Mouse (Mus musculus) embryo, embryonic 11.5 days (tissue): ENCODE measurements around the gene Ublcp1.
A peak's percentile ranks its signal among the peaks of the same experiment; 100 is the strongest.

Experiments
- DNase-seq: peaks from one replicate; pipeline ENCODE4 v3.0.0-alpha.2; 2012; ENCODE audit warnings: low read depth, low spot score

The Ublcp1 gene

DNA sequence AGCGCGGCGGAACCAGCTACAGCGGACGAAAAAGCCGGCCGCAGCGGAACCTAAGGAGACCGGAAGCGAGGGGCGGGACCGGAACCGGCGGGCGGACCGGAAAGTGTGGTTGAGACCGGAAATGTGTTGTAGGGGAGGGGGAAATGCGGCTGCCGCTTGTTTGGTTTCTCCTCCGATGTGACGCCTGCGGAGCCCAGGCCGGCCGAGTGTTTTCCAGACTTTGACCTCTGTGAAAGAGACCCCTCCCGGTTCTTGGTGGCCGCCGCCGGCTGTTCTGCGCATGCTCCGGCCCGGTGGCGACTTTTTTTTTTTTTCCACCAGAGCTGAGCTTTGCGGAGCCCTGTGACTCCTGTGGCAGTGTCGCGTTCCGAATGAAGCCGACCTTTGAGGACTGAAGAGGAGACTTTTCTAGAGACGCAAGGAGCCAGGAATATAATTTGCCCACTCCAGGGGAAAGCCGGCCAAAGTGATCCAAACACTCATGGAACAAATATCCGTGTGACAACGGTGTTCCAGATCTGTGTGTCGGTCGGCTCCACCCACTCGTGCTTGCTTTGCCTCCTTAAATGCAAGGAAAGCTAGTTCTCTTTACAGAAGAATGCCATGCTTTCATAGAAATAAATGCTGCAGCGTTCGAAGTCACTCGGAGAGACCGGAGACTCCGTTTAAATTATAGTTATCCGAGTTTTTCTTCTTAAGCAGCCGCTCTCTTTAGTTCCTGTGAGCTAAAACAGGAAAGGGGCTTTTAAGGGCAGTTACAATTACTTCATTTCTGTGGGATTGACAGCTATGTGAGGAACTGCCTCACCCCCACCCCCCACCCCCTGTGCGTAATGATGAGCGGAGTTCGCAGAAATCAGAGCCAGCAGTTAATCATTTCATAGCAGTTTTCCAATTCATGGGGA lies at the start of gene Ublcp1:
TSS of gene Ublcp1 (minus strand) at position 67 of the 905 bp plus-strand sequence.
- peak; percentile 84 for DNase-seq

DNA sequence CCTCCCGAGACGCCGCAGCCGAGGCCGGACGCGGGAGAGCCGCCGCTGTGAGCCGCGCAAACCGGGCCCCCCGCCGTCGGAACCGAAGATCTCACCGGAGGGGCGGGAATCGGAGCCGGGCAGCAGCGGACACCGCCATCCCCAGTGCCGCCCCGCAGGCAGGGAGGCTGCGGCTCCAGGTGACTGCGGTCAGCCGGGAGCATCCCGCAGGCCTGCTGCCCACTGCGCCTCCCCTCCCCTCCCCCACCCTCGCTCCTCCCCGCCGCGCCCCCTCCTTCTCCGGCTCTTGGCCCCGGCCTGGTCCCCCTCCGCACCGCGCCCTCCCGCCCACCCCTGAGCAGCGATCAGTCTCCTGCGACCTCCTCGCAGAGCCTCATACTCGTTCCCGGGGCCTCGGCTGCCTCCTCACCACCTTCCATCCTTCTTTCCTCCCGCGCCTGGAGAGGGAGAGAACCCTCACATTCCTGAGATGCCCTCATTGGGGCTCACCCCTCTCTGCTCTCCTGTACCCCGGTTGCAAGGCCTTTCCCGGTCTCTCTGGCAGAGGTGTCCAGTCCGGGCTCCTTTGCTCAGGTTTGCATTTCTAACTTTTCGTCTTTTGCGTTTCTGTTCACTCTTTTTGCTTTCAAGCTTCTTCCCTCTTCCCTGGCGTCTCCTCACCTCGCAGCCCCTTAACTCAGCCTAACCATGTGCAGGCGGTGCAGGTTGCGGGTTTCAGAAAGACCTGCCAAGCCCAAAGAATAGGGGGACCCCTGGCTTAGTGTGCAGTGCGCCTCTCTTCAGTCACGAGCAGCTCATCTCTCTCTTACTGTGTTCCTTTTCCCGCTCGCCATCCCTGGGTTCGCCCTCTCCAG lies 49.0 kb upstream of the Ublcp1 start:
- DNase-seq, result peak; percentile 26

DNA sequence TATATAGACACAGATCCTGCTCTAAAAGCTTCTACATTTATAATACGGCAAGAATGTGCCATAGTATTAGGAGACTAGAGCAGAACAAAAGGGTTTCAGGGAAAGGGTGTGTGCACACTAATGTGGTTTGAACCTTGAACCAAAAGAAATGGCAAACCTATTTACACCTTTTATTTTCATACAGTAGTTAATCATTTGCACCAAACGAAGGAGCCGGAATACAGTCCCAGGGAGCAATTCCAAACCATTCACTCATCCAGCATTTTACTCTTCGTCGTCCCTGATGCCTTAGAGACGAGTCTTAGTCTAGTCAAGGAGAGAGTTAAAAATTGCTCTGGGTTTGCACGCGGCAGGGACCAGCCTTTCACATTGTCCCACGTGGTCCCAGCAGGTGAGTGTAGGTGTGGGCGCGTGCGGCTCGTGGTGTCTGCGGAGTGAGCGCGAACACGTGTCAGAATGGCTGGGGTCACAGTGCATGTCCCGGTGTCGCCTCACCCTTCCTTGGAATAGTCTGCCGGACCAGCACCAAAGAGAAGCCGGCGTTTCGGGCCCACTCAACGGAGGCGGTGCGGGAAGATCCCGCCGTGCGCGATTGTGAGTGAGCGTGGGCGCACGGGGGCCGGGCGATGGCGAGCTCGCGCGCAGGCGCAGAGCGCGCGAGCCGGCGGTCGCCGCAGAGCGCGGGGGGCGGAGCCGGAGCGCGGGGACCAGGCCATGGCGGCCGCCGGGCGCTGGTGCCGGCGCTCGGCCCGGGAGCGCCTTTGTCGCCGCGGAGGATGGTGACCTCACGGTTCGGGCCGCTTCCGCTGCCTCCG lies 48.2 kb upstream of the Ublcp1 start, which contains the start of gene Rnf145:
TSS of gene Rnf145 (plus strand) at position 684 of the 815 bp plus-strand sequence.
- peak; percentile 50 for DNase-seq

DNA sequence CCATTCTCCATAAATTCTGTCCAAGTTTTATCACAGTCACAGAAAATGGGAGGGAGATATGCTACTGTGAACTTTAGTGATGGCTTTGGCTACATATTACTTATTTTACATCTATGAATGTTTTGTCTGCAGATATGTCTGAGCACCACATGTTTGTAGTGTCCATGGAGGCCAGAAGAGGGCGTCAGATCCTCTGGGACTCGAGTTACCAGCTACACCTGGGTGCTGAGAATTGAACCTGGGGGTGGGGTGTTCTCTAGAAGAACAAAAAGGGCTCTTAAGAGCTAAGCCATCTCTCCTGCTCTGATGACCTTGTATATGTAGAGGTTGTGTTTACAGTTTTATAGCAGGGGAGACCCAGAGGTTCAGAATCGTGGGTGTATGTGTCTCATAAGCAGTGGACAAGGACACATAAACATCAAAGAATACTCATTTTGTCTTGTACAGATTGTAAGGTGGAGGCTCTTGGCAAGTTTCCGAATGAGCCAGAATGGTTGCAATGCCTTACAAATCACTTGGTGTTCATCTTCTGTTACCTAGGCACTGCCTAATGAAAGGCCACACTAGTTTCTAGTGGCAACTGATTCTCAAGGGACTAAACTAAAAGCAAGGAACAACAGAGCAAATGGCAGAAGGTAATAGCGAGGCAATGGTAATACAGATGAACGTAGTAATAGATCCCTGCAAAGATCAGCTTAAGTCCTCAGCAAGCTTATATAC lies 47.4 kb upstream of the Ublcp1 start:
- no peak for DNase-seq

DNA sequence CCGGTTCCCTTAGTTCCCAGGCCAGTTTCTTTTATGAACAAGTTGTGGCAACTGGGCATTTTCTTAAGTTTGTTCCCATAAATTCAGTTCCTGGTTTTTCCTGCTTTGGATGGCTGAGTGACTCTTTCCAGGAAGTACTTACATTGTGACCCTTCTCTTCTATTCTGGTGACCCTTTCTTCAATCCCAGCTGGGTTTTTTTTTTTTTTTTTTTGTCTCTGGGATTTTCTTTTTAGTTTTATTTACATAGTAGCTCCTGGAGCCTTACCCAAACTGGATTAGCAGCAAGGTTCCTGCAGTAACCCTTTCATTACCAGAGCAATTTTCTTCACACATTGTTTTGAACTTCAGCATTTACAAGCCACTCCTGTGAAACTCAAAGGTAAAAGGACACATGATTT lies 46.1 kb upstream of the Ublcp1 start:
- no peak for DNase-seq

DNA sequence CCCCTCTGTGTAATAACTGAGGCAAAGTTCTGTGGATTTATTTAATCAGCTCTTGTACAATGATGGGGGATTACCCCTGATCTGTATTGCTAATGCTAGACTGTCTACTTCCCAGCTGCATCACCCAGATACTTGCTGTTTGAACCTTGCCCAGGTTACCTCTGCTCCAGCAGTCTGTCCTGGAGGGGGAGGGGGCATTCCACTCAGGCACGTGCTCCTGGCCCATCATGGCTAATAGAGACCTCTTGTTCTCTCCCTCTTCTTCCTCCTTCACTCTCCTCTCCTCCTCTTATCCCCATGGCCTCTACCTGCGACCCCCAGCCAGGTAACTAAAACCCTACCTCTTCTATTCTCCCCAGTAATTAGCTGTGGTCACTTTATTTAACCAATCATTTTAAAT lies 44.4 kb upstream of the Ublcp1 start:
- DNase-seq, result no peak

DNA sequence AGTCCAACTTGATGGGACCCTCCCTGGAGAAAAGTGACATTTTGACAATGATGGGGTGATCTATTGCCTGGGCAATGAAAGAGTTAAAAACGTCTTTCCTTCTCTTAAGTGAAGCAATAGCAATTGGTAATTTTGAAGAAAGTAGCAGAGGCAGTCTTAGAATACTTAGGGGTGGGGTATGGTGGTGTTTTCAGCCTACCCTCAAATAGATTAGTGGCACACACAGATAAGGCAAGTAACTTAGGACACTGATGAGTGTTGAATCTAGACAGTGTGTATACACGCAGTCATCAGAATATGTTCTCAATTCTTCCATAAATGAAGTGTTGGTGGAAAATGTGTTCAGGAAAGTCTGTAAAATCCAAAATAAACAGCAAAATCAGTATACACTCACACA lies 42.7 kb upstream of the Ublcp1 start:
- no peak for DNase-seq

DNA sequence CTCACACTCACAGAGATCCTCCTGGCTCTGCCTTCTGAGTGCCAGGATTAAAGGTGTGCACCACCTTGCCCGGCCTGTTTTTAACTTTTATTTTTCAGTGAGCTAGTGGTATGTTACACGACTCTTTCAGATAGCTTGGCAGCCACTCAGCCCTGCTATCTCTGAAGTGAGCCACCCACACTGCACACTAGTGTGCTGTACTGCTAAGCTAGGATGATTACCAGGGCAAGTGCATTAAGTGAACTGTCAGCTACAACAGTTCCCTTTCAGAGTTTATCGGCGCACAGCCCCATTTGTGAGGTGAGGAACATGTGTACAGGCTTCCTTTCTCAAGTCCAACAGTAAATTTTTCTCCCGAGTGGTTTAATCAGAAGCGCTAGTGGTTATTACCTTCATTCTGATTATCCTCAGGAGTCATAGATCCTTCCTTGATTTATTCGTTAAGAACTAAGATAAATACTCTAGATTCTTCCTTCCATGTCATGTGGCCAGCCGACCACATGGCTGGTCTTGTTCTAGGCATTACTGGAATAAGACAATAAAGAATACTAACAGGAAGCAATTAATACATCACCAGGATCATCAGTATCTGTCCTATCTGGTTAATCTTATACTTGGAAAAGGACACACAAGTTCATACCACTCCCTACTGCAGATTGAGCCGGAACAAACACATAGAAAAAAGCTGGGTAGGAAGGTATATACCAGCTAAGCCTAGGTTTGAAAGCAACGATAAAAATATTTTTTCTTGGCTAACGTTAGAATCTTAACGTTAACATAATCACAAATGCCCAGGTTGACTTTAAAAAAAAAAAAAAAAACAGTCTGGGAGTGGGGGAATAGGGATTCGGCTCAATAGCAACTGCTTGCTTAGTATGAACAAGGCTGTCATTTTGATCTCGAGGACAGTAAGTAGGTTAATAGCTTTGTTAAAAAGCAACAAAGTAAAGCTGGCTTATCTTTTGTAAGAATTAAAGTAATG lies 42.0 kb upstream of the Ublcp1 start:
- DNase-seq, result no peak

DNA sequence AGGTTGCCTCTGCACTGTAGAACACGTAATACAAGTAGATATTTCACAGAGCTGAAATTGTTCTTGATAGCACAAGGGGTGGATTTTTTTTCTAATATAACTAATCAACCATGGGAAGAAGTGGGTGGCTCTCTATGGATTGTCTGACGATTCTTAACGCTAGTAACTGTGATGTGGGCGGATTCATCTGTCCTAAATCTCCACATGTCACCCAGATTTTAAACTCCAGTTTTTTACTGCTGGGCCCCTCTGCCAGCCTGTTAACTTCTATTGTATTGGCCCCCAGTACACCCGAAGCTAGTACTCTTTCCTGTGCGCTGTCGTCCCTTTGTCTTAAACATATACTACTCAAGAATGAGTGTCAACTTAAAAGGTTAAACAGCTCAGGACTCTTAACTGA lies 40.1 kb upstream of the Ublcp1 start:
- no peak for DNase-seq

DNA sequence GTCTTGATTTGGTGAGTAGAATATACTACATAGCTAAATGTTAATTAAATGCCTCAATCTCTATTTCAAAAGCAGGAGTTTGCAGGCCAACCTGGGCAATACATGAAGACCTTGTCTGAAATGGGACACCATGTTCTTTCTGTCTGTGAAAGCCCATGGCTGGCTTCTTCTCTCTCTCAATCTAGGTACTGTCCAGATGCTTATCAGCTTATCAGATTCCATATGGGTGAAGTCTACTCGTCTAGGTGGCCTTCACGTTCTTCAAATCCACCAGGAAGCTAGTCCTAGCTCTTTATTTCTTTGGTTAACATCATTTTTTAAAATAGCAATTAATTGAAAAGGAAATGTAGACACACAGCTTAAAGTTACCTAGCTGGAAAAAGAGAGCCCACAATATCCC lies 39.6 kb upstream of the Ublcp1 start:
- DNase-seq, result no peak

DNA sequence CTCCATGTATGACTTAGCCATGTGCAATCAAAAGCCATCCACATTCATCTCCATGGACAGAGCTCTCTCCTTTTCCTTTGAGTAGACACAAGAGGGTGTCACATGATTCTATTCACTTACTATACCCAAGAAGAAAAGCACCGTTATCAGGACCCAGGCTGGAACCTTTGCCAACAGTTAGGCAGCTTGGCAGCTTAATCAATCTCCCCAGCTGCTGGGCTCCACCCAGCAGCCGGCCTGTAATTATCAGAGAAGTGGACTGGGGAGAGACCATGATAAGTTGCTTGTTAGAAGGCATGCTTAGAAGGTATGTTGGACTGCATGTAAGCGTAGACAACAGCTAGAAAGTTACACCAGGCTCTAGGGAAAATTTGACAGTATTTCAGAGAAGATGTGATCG lies 38.6 kb upstream of the Ublcp1 start:
- DNase-seq, result no peak

DNA sequence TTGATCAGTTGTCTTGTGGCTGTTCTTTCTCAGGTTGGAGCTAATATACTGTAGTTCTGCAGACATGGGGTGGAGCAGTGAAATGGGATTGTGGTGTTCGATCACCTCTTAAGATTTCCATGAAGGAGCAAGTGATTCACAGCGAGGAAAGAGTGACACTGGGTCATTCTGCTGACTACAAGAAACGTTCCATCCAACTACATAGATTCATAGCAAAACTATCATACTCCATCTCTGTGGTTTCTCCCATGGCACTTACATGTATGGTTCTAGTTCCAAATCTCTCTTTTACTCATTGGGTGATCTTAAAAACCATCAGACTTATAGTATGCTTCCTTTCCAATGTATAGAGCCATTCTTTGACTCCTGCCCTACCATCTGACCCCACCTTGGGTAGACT lies 34.5 kb upstream of the Ublcp1 start:
- DNase-seq, result no peak

DNA sequence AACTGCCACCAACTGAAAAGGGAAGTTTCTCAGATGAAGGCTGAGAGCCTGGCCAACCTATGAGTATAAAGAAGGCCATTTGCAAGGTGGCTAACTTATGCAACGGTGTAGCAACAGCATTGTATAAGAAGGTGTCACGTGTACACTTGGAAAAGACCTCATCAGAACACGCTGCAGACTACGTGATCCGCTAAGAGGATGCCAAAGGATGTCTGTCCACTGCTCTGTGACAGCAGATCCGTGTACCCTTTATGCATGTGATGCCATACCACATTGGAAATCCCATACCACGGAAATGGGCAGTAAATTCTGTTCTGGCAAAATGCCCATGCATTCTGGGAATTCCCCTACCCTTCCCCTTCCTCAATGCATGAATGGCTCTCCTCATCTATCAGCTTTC lies 33.8 kb upstream of the Ublcp1 start:
- DNase-seq, result no peak

DNA sequence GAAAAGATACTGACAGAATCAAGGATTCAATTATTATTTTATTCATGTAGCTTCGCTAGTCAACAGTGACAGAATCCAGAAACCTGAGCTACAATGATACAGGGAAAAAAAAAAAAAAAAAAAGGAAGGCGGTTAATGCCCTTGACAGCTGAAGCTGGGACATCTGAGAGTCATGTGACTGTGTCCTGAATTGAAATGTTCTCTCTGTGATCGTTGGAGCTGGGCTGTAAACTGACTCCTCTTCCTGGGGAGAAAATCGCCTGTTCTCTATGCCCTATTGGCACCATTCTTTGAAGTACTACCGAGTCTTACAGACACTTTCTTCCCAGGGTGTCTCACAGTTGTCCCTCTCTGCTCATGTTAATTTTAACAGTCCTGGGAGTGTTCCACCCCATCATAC lies 32.6 kb upstream of the Ublcp1 start:
- DNase-seq, result no peak

DNA sequence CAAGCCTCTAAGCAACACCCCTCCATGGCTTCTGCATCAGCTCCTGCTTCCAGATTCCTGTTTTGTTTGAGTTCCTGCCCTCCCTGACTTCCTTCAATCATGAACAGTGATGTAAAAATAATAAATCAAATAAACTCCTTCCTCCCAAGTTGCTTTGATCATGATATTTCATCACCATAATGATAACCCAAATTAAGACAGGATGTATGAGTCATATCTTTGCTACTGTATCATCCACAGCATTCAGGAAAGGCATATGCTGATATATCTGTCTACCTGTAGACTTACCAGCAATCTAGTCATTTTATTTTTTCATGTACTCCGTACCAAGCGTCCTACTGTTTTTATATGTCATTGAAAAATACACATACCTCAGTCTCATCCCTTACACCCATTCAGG lies 31.2 kb upstream of the Ublcp1 start:
- DNase-seq, result no peak

DNA sequence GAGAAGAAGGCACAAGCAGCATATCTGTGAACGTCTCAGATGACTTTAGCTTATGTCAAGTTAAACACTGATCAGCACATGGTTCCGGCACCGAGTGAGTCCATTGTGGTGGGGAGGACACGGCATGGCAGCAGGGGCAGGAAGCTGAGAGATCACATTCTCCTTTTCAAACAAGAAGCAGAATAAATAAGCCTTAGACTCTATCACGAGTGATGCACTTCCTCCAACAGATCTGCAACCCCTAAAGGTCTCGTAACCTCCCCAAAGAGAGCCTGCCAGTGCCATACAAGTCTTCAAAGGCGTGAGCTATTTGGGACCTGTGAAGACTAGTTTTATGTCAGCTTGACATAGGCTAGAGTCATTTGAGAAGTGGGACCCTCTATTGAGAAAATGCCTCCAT lies 30.7 kb upstream of the Ublcp1 start:
- no peak for DNase-seq

DNA sequence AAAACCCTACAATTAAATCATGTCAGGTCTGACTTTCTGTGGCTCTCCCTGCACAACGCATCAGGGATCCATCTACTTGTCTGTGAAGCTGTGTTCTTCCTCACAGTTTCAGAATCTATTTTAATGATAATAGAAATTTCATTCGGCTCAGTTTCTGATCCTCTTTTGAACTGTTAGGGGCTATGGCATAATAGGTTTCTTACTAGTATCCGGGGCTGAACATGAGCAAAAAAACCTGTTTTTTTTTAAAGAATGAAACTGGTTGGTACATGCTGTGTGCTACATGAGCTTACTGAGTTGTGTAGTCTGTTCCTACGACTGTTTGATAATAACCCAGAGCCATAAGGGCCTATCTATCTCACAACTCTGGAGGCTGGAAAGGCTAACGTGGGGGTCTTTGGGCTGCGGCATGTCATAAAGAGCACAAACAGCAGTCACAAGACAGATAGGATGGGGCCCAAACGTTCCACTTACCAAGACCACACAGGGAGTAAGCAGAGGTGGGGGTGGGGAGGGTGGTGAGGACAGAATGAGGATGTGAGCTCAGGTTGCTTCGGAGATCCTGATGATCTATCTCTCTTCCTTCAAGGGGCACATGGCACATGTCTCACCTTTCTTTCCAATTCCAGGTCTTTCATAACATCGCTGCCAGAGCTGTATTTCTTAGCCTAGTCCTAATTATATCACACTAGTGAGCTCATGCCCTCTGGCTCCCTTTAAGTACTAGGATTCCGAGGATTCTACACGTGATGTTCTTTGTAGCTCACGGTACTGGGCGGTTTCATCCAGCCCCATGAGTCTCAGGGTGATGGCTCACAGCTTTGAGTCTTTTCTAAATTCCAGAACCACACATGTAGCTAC lies 28.3 kb upstream of the Ublcp1 start:
- DNase-seq, result no peak

DNA sequence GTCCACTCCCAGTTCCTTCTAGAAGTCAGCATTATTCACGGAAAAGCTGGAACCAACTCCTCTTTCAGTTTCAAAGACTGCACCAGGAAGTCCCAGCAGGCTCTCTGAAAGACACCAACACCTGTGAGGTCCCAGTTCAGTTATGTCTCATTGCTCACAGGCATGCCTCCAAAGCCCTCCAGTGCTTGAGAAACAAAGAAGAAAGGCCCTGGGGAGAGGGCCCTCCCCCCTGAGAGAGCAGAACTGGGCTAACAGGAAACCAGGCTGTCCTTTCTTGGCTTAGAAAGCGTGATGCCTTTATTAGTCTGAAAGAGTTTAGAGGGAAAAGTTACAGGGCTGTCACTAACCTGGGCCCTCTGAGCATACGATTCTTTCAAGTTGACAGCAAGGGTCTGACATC lies 25.9 kb upstream of the Ublcp1 start:
- DNase-seq, result no peak
